In genomic region chr1:182143288-182143687, GRCm38 (mm10) we compare ENCODE assay signal across 10 mouse cellular contexts. TPM values are rescaled to one million over a fixed set of nuclear protein-coding genes. Genes with fewer than 3 reads are reported as not detected.
DNase-seq lines count a peak whose midpoint lies in the region; ATAC-seq and TF ChIP-seq lines count a peak whose summit lies in the region.
"Had no signal": no experiment of that assay in that cellular context is flagged by ENCODE, and none has a peak within 500 bp of the region (broad histone marks: within the 10 kb centered on the region; RNA-seq: fewer than 3 reads in every experiment).

No protein-coding gene starts in this region.

- TF ChIP-seq EP300 in heart, postnatal 0 days (IDR thresholded peaks at IDR 0.05; ENCODE audit: low read depth): no peak

- H3K9ac ChIP-seq in heart, postnatal 0 days (replicated peaks; ENCODE audit: low read depth, low read length): no peak overlapping the region
- no peak overlapping the region for H3K9ac ChIP-seq in midbrain, embryonic 15.5 days
- H3K9ac ChIP-seq: heart, embryonic 13.5 days had no signal

- no peaks in the 10 kb centered on the region for H3K36me3 ChIP-seq in heart, postnatal 0 days (replicated peaks; ENCODE audit: control insufficient read depth, insufficient read depth, low read length)
- no peaks in the 10 kb centered on the region for H3K36me3 ChIP-seq in midbrain, embryonic 15.5 days (replicated peaks)
- H3K36me3 ChIP-seq: heart, embryonic 13.5 days had no signal

- 0 out of 2 replicates have a peak, but pooled peaks cover 3% of the 10 kb centered on the region for H3K9me3 ChIP-seq in heart, postnatal 0 days (replicated peaks; ENCODE audit: control insufficient read depth, low read length)
- no peaks in the 10 kb centered on the region for H3K9me3 ChIP-seq in midbrain, embryonic 15.5 days
- H3K9me3 ChIP-seq: heart, embryonic 13.5 days had no signal

- DNase-seq in heart, postnatal 0 days (ENCODE audit: low spot score): no peak
- DNase-seq in heart, adult 9 months (ENCODE audit: low spot score in 2 of 2): no peak
- DNase-seq in 416B (ENCODE audit: low read depth) (peak; percentile 77), R1 (ENCODE audit: low read depth, low spot score) (peak; percentile 89)
- peak; percentile 10 for DNase-seq in lung, postnatal 25 days (ENCODE audit: low spot score)
- DNase-seq in embryo, embryonic 10 days (ENCODE audit: low spot score): no peak
- DNase-seq in gastrocnemius, adult 18-20 months (ENCODE audit: low spot score): no peak

- no peak overlapping the region for H3K27ac ChIP-seq in heart, postnatal 0 days (ENCODE audit: low read depth)
- no peak overlapping the region for H3K27ac ChIP-seq in midbrain, embryonic 15.5 days
- H3K27ac ChIP-seq: heart, embryonic 13.5 days had no signal

- H3K4me2 ChIP-seq in heart, postnatal 0 days (ENCODE audit: low read depth, low read length): no peak overlapping the region
- H3K4me2 ChIP-seq in midbrain, embryonic 15.5 days: no peak overlapping the region
- H3K4me2 ChIP-seq: heart, embryonic 13.5 days had no signal

- no peak for ATAC-seq in heart, postnatal 0 days (ENCODE audit: insufficient read depth, low read depth)
- ATAC-seq in midbrain, embryonic 15.5 days (replicated peaks): no peak

- 61% methylated on average over 8 of the region's 8 CpGs for WGBS in heart, postnatal 0 days
- 81% methylated on average over 8 of the region's 8 CpGs for WGBS in midbrain, embryonic 15.5 days

- H3K4me3 ChIP-seq in heart, postnatal 0 days (ENCODE audit: low read depth, low read length): no peak overlapping the region
- no peak overlapping the region for H3K4me3 ChIP-seq in midbrain, embryonic 15.5 days
- H3K4me3 ChIP-seq: heart, embryonic 13.5 days had no signal

- no peaks in the 10 kb centered on the region for H3K27me3 ChIP-seq in heart, postnatal 0 days (ENCODE audit: control insufficient read depth, insufficient read depth, low read length)
- no peaks in the 10 kb centered on the region for H3K27me3 ChIP-seq in midbrain, embryonic 15.5 days (replicated peaks)

- TF ChIP-seq CTCF in heart, postnatal 0 days (IDR thresholded peaks at IDR 0.05; ENCODE audit: low read depth): peak; percentile 25; the same call in 1 of the 2 replicates

- peaks cover 11% of the 10 kb centered on the region for H3K4me1 ChIP-seq in heart, postnatal 0 days (ENCODE audit: control insufficient read depth, insufficient read depth)
- H3K4me1 ChIP-seq in midbrain, embryonic 15.5 days: no peaks in the 10 kb centered on the region

RNA-seq across cellular contexts. Expression of gene Srp9, which starts 18.8 kb away (rescaled TPM):
- total RNA-seq in heart, postnatal 0 days (2014; rRNA removed; ENCODE audit: low replicate concordance): 62.5 and 65.0 TPM in 2 replicates
- 147 and 155 TPM in 2 replicates for polyA plus RNA-seq in heart, postnatal 0 days (2015; fragmentation: Nextera tagmentation; extraction: Ambion mirVana)
- 125 and 128 TPM in 2 replicates for polyA plus RNA-seq in midbrain, embryonic 15.5 days (2015; fragmentation: Nextera tagmentation; extraction: Ambion mirVana)
- 10 to 100 TPM; 43.1 to 44.7 TPM for total RNA-seq in gastrocnemius, adult 18-20 months (2021)

RNA-seq across cellular contexts. Expression of gene Vmn1r1, which starts 21.0 kb away (rescaled TPM):
- total RNA-seq in heart, postnatal 0 days (2014; rRNA removed; ENCODE audit: low replicate concordance): not detected in 2 replicates
- polyA plus RNA-seq in heart, postnatal 0 days (2015; fragmentation: Nextera tagmentation; extraction: Ambion mirVana): not detected in 2 replicates
- polyA plus RNA-seq in midbrain, embryonic 15.5 days (2015; fragmentation: Nextera tagmentation; extraction: Ambion mirVana): not detected in 2 replicates
- not detected for total RNA-seq in gastrocnemius, adult 18-20 months (2021)
- polyA plus RNA-seq: embryonic facial prominence, embryonic 11.5 days; heart, embryonic 13.5 days had no signal

Comparison
In these comparisons a context has a peak if more than half of its experiments do, and no peak if none do; other contexts are left out.
1. DNase-seq: peak in 416B (single experiment), R1 (single experiment) and lung, postnatal 25 days (single experiment); none in heart, postnatal 0 days (single experiment), heart, adult 9 months (0 of 2), embryo, embryonic 10 days (single experiment) and gastrocnemius, adult 18-20 months (single experiment).